Mouse (Mus musculus) embryonic facial prominence, embryonic 12.5 days (tissue): ENCODE data around the gene Vwf. TPM values are rescaled to one million over a fixed set of nuclear protein-coding genes. Genes with fewer than 3 reads are reported as not detected.
A peak's percentile ranks its signal among the peaks of the same experiment; 100 is the strongest.

Experiments used
- ATAC-seq: fragments of 200-750 bp; cut with Nextera tagmentation; 2 replicates; pipeline ENCODE4 v1.8.0; 2017; ENCODE audit not compliant: insufficient number of reproducible peaks, insufficient read depth, low FRiP score, low TSS enrichment
- H3K27ac ChIP-seq: fragments of 300-500 bp; sonication (generic); 2 replicates; pipeline ENCODE4 v1.5.1; 2016; ENCODE audit warnings: mild to moderate bottlenecking
- H3K27me3 ChIP-seq: fragments of 300-500 bp; sonication (generic); 2 replicates; pipeline ENCODE4 v1.6.1; 2016; ENCODE audit warnings: mild to moderate bottlenecking, moderate library complexity
- H3K36me3 ChIP-seq: fragments of 300-500 bp; sonication (generic); 2 replicates; pipeline ENCODE4 v1.6.1; 2016; ENCODE audit warnings: mild to moderate bottlenecking
- H3K4me1 ChIP-seq: fragments of 300-500 bp; sonication (generic); 2 replicates; pipeline ENCODE4 v1.6.1; 2016
- H3K4me2 ChIP-seq: fragments of 300-500 bp; sonication (generic); replicated peaks from 2 replicates; pipeline ENCODE4 v1.6.1; 2016; ENCODE audit warnings: mild to moderate bottlenecking, moderate library complexity
- H3K4me3 ChIP-seq: fragments of 300-500 bp; sonication (generic); 2 replicates; pipeline ENCODE4 v1.5.1; 2016; ENCODE audit warnings: mild to moderate bottlenecking
- H3K9ac ChIP-seq: fragments of 300-500 bp; sonication (generic); 2 replicates; pipeline ENCODE4 v1.6.1; 2016; ENCODE audit warnings: mild to moderate bottlenecking, moderate library complexity
- H3K9me3 ChIP-seq: fragments of 300-500 bp; sonication (generic); 2 replicates; pipeline ENCODE4 v1.6.1; 2016; ENCODE audit warnings: mild to moderate bottlenecking, moderate library complexity
- WGBS: fragments of 180-500 bp; shearing (Covaris S2); methylation state at CpG from one replicate; pipeline ENCODE4 v1.1.7; 2016; 5-methylcytosine and 5-hydroxymethylcytosine counted together
- polyA plus RNA-seq: library from polyadenylated mRNA; unstranded; fragments of >200 nt; fragmentation: Nextera tagmentation; extraction: Ambion mirVana; gene quantifications from 2 replicates; pipeline ENCODE4 v1.2.1, GENCODE M21; 2016

Gene Vwf
- polyA plus RNA-seq, 1 experiment from 2014 or later, result 7.4 TPM

DNA sequence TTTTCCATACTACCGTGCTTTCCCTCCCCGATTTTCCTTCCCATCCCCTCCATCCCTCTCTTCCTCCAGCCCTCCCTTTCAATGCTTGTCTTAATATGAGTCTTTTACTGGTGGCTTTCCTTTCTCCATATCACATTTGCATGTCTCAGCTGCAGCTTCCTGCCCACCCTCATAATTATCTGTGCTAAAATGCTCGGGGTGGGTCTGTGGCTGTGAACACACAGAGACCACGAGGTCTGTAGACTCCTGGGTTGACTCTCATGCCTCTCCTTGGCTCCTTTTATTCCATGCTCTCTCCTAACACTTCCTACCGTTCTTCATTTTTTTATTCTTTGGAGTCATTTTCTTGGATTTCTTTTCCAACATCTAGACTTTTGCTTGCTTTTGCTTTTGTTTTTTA is 3.6 kb downstream of the Vwf start:
- no peaks in the 10 kb centered on the region for H3K27me3 ChIP-seq
- no peaks in the 10 kb centered on the region for H3K4me1 ChIP-seq
- H3K4me3 ChIP-seq, result no peak overlapping the region
- no peaks in the 10 kb centered on the region for H3K9me3 ChIP-seq
- H3K9ac ChIP-seq, result no peak overlapping the region
- 73% methylated on average over 5 of the region's 5 CpGs for WGBS
- ATAC-seq, result no peak
- H3K36me3 ChIP-seq, result no peaks in the 10 kb centered on the region
- no peak overlapping the region for H3K4me2 ChIP-seq
- no peak overlapping the region for H3K27ac ChIP-seq

DNA sequence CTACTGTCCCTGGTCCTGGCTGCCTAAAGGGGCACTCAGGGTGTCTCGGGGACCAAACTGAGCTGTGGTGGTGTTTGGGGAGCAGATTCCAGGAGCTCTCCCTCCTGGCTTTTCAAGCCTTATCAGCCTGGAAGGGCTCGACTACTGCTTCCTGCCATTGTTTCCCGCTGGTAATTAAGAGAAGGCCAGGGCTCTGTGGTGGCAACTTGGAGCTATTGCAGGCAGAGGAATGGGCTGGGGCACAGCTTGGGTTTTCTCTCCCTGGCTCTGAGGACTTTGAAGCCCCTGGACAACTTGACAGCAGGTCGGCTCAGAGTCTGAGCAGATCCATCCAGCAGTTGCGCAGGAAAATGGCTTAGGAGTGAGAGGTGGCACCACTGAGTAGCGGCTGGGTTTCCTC is 6.2 kb downstream of the Vwf start:
- Histone ChIP-seq H3K4me1 (no peaks in the 10 kb centered on the region), H3K4me2 (no peak overlapping the region), H3K9ac (no peak overlapping the region), H3K27me3 (no peaks in the 10 kb centered on the region), H3K27ac (no peak overlapping the region), H3K4me3 (no peak overlapping the region), H3K9me3 (no peaks in the 10 kb centered on the region), H3K36me3 (no peaks in the 10 kb centered on the region)
- 60% methylated on average over 6 of the region's 6 CpGs for WGBS
- ATAC-seq, result no peak

DNA sequence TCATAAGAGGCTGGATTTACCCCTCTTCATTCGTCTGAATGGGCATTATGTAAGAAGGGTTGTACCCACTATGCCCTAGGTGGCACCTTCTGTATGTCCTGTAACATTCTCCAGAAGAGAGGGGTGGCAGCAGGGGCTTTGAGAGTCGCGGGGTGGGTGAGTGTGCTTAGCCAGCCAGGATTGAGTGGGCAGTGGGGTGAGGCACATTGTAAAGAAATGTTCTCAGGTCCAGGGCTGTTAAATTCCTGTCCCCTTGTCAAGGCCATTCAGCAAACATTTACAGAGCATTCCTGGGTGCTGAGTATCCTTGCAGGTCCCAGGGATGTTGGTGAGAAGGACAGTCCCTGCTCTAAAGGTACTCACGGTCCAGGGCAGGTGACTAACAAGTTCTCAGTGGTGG is 7.0 kb downstream of the Vwf start:
- Histone ChIP-seq H3K27ac (no peak overlapping the region), H3K9ac (no peak overlapping the region), H3K4me3 (no peak overlapping the region), H3K36me3 (no peaks in the 10 kb centered on the region), H3K9me3 (no peaks in the 10 kb centered on the region), H3K4me2 (no peak overlapping the region), H3K4me1 (no peaks in the 10 kb centered on the region), H3K27me3 (no peaks in the 10 kb centered on the region)
- ATAC-seq, result no peak
- 82% methylated on average over 4 of the region's 4 CpGs for WGBS

DNA sequence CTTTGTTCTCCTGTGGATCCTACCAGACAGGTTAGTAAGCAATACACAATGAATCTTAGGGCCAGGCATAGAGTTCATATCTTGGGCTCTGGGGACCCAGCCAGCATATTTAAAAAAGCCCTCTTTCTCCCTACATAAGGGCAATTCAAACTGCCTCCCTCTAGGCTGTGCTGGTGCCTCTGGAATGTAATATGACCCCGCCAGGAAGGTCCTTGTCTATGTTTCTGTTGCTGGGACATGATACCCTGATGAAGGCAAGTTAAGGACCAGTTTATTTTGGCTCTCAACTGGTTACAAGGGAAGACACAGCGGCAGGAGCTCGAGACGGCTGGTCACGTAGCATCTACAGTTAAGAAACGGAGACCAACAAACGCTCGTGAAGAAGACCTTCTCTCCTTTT is 12.3 kb downstream of the Vwf start:
- WGBS, result 72% methylated on average over 8 of the region's 8 CpGs
- no peaks in the 10 kb centered on the region for H3K9me3 ChIP-seq

DNA sequence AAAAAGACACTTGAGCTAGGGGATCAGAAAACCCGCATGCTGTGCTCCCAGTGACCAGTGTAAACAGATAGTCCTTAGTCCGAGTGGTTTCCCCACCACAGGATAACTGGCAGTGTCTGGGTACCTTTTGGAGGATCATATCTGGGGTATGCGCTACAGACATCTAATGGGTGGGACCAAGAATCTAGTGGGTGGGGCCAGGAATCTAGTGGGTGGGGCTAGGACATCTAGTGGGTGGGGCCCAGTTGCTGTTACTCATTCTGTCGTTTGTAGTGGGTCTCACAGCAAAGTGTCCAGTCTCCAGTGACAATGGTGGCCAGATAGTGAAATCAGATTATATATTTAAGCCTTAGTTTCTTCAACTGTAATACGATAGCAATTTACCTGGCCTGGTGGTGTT is 14.5 kb downstream of the Vwf start:
- no peak for ATAC-seq

More for the DNA sequence above, 12.3 kb downstream of the Vwf start:
- Histone ChIP-seq H3K27ac (no peak overlapping the region), H3K4me2 (no peak overlapping the region), H3K9ac (no peak overlapping the region), H3K36me3 (no peaks in the 10 kb centered on the region), H3K27me3 (no peaks in the 10 kb centered on the region), H3K4me3 (no peak overlapping the region), H3K4me1 (no peaks in the 10 kb centered on the region)
- ATAC-seq, result no peak

DNA sequence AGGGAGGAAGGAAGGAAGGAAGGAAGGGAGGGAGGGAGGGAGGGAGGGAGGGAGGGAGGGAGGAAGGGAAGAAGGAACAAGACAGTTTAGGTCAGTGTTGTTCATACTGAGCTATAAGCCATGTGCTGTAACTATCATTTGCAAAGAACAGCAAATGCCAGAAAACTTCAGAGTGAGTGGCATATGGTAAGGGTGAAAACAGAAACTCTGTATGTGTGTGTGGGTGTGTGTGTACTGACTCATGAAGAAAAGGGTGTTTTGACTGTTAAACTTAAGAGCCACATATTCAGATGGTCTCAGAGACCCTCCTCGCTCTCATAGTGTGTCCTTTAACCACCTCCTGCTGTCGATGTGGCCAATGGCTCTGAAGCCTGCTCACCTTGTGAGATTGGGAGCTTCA is 14.9 kb downstream of the Vwf start:
- Histone ChIP-seq H3K27ac (no peak overlapping the region), H3K9me3 (no peaks in the 10 kb centered on the region), H3K9ac (no peak overlapping the region), H3K4me2 (no peak overlapping the region), H3K27me3 (no peaks in the 10 kb centered on the region), H3K4me3 (no peak overlapping the region), H3K4me1 (no peaks in the 10 kb centered on the region), H3K36me3 (no peaks in the 10 kb centered on the region)
- 74% methylated on average over 2 of the region's 2 CpGs for WGBS
- ATAC-seq, result no peak

More for the DNA sequence above, 14.5 kb downstream of the Vwf start:
- WGBS, result 79% methylated on average over 5 of the region's 5 CpGs
- Histone ChIP-seq H3K9me3 (no peaks in the 10 kb centered on the region), H3K4me1 (no peaks in the 10 kb centered on the region), H3K27ac (no peak overlapping the region), H3K27me3 (no peaks in the 10 kb centered on the region), H3K9ac (no peak overlapping the region), H3K4me2 (no peak overlapping the region), H3K4me3 (no peak overlapping the region), H3K36me3 (no peaks in the 10 kb centered on the region)

DNA sequence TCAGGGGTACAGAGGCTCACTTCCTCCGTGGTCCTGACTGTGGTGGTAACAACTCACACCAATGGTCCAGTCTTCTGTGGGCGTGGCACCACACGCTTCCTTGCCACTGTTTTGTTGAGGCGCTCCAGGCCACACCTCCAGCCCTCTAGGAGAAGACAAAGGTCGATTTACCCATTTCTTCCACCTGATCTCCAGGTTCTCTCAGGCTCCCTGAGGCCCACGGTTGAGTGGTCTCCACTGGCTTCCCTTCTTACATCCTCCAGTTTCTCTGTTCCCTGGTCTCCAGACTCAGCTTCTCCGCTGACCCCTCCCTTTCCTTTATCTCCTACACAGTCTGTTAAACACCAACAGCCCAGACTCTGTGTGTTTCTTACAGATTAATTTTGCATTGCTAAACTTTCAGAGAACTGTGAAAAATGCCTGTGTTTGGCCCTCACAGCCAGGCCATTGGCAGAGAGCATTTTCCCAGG is 18.3 kb downstream of the Vwf start:
- 75% methylated on average over 7 of the region's 7 CpGs for WGBS
- Histone ChIP-seq H3K36me3 (no peaks in the 10 kb centered on the region), H3K9me3 (no peaks in the 10 kb centered on the region), H3K4me3 (no peak overlapping the region), H3K27ac (no peak overlapping the region), H3K4me1 (no peaks in the 10 kb centered on the region), H3K27me3 (no peaks in the 10 kb centered on the region), H3K4me2 (no peak overlapping the region), H3K9ac (no peak overlapping the region)
- no peak for ATAC-seq

DNA sequence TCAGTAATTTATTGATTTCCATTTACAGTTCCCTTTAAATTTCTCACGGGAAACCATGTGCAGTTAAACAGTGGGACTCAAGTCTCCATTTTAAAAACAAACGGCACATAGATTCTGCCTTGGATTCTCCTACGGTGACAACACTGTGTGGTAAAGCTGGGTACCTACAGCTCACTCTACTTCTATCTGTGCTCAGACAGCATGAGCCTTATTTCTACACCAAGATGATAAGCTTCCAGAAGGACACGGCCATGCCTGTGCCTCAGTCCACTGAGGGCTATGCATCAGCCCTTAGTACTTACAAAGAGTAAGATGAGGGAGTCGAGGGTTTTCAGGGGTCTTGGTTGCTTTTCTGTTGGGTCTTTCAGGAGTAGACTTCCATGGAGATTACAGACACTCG is 18.8 kb downstream of the Vwf start:
- 88% methylated on average over 6 of the region's 6 CpGs for WGBS
- Histone ChIP-seq H3K4me3 (no peak overlapping the region), H3K9ac (no peak overlapping the region), H3K9me3 (no peaks in the 10 kb centered on the region), H3K36me3 (no peaks in the 10 kb centered on the region), H3K27ac (no peak overlapping the region), H3K27me3 (no peaks in the 10 kb centered on the region), H3K4me2 (no peak overlapping the region), H3K4me1 (no peaks in the 10 kb centered on the region)
- no peak for ATAC-seq

DNA sequence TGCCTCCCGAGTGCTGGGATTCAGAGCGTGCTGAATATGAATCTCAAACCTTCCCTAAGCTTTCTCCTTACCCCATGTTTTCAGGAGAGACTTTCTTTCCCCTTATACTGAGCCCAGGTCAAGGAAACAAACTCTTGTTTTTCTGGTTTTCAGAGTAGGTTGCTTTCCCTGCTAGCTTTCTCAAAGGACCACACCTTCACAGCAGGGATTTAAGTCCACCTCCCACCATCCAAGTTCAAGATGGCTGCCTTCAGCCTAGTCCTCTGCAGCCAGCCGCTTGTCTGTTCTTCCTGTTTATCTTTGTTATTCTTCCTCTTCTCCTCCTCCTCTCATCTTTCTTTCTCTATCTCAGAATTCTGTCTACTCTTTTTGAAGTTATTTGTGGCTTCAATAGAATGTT is 20.1 kb downstream of the Vwf start:
- no peaks in the 10 kb centered on the region for H3K36me3 ChIP-seq
- no peak overlapping the region for H3K27ac ChIP-seq
- H3K4me1 ChIP-seq, result no peaks in the 10 kb centered on the region
- H3K27me3 ChIP-seq, result no peaks in the 10 kb centered on the region
- no peak for ATAC-seq
- WGBS, result 86% methylated on average over 3 of the region's 3 CpGs
- H3K9ac ChIP-seq, result no peak overlapping the region
- no peak overlapping the region for H3K4me2 ChIP-seq
- no peak overlapping the region for H3K4me3 ChIP-seq
- no peaks in the 10 kb centered on the region for H3K9me3 ChIP-seq

DNA sequence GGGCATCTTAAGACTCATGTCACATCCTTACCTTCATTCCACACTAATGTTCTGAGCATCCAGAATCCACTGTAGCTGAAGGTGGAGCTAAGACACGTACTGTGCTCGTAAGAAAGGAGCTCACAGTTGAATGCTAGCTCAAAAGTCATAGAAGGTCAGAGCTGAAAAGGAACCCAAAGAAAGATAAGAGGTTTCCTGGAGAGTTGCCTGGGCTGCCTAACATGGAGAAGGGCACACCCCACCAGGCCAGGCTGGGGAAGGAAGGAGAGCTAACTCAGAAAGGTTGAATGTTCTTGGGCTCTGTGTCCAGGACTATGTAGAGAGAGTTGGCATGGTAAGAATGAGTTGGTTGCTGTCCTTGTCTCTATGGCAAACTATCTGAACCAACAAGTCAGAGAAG is 21.8 kb downstream of the Vwf start:
- Histone ChIP-seq H3K36me3 (no peaks in the 10 kb centered on the region), H3K9me3 (no peaks in the 10 kb centered on the region), H3K9ac (no peak overlapping the region), H3K4me2 (no peak overlapping the region), H3K27ac (no peak overlapping the region), H3K4me3 (no peak overlapping the region), H3K4me1 (peaks cover 7% of the 10 kb centered on the region), H3K27me3 (no peaks in the 10 kb centered on the region)
- ATAC-seq, result no peak
- WGBS, result 85% methylated on average over 2 of the region's 2 CpGs

DNA sequence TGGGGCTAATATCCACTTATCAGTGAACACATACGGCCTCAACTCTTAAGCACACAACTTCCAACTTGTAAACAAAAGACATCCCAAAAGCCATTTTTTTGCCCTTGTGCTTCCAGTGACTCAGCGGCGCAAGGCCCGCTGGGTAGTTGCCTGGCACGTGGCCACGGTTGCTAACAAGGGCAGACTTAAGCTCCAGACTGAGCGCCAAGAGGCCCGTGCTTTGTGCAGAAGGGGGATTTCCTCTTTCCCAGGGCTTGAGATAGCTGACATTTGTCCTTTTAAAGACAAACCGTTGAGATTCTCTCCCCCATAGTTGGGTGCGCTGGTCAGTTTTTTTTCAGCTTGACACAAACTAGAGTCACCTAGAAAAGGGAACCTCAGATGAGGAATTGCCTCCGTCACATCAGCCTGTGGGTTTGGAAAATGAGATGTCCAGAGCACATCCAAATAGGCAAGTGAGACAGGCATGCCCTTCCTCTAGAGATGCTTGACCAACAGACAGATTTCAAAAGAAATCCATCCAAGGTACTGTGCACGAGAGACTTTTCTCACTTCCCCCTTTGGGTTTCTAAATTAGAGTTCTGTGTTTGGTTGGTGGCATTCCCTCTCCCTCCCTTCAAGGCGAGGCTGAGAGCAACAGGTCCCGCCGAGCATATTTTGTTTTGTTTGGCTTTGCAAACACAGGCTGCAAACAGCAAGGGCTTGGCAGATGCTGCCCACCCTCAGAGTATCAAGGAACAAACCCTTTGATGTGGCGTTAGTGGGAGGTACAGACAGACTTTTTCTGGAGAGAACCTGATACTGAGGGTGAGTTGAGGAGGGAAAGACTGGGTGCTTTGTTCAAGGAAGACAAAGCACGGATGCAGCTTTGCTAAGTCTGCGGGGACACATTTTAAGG is 26.0 kb downstream of the Vwf start:
- Histone ChIP-seq H3K4me1 (peaks cover 15% of the 10 kb centered on the region), H3K4me3 (peak overlapping the region; percentile 28), H3K27me3 (no peaks in the 10 kb centered on the region), H3K36me3 (no peaks in the 10 kb centered on the region), H3K9me3 (no peaks in the 10 kb centered on the region), H3K27ac (peak overlapping the region; percentile 75), H3K4me2 (peak overlapping the region; percentile 62), H3K9ac (peak overlapping the region; percentile 47)
- peak; percentile 44; the same call in 1 of the 2 replicates for ATAC-seq
- WGBS, result 43% methylated on average over 18 of the region's 18 CpGs

DNA sequence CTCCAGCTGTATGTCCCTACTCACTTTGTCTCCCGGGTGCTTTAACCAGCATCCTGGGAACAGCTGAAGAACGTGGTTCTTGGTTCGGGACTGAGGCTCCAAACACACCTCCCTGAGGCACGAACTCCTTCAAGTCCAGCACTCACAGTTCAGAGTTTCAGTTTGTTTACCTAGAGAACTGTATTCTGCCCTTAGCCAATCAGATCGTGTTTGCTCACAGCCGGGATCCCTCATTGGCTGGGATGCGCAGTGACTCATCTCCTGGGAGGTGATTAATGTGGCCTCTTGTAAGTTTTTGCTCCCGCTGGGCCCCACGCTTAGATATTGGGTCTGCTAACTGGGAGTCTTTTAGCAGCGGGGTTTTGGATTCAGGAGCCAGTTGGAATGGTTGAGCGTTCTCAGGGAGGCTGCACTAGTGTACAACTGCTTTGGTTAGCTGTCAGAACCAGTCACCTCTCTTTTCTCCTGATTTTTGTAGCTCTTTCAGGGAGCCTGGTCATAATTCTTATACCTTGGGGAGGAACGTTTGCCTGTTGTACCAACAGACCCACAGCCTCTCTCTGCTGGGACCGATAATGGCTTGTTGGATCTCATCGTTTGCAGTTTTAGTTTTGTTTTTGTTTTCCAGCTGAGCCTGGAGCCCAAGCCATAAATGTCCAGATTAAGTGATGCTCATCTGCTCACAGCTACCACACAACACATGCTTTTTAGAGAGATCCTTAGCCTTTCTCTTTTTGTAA is 26.8 kb downstream of the Vwf start:
- Histone ChIP-seq H3K4me1 (peaks cover 18% of the 10 kb centered on the region), H3K27ac (peak overlapping the region; percentile 75), H3K9ac (peak overlapping the region; percentile 47), H3K4me2 (peak overlapping the region; percentile 62), H3K4me3 (peak overlapping the region; percentile 28), H3K27me3 (no peaks in the 10 kb centered on the region), H3K9me3 (no peaks in the 10 kb centered on the region), H3K36me3 (no peaks in the 10 kb centered on the region)
- 4% methylated on average over 14 of the region's 14 CpGs for WGBS
- peak; percentile 94 for ATAC-seq
